Mouse (Mus musculus): Measurements from ENCODE around the gene Ipcef1.

GRCm38 (mm10) chr10:6848834-6849233 is 203.4 kb downstream of the Ipcef1 start:
- TF ChIP-seq CTCF (IDR thresholded peaks at IDR 0.05; ENCODE audit: low read depth) (no peak), EP300 (optimal IDR thresholded peaks at IDR 0.05) (no peak)
